ENCODE assay signal across 14 mouse cellular contexts in the genomic region with DNA sequence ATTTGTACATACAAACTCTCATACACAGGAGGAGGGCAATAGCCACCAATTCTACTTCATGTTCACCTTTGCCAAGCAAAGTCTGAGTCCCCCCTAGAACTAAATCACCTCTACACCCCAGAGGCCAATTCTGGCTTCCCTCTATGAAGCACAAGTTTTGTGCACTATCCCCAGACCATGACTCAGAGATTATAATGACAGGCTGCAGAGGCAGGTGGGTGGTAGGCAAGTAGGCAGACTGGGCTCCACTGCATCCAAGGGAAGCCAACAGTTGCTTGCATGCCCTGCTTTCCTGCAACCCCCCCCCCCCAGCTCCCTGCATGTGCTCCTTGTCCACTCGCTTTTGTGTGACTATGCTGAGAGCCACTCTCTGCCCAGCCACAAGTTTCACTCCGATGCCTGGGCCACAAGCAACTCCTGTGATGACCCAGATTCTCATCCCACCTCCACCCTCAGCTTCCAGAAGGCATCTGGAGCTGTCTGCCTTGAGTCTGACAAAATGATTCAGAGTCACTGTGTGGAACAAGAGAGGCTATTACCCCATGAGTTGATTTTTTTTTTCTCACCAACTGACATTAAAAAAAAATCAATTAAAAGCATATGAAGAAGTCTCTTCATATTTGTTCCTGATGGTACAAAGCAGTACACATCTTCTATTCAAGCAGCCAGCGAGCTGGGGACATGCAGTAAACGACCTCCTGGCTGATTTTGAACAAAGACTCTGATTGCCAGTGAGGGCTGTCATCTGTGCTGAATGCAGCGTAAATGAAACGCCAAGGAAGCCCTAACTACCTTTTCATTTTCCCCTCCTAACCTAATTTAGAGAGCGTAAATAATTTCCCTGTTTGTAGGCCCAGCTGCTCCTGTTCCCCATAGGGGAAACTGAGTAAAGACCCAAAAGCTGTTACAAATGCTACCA.
A peak's percentile ranks its signal among the peaks of the same experiment; 100 is the strongest.
DNase-seq lines count a peak whose midpoint lies in the region; ATAC-seq lines count a peak whose summit lies in the region.
"Had no signal": no experiment of that assay in that cellular context is flagged by ENCODE, and none has a peak within 500 bp of the region (broad histone marks: within the 10 kb centered on the region; RNA-seq: fewer than 3 reads in every experiment).

No protein-coding gene starts in this region.

- no peaks in the 10 kb centered on the region for H3K36me3 ChIP-seq in embryonic facial prominence, embryonic 14.5 days (ENCODE audit: control insufficient read depth, insufficient read depth, low read length)
- H3K36me3 ChIP-seq in embryonic facial prominence, embryonic 10.5 days (replicated peaks) = no peaks in the 10 kb centered on the region
- H3K36me3 ChIP-seq in forebrain, embryonic 13.5 days (ENCODE audit: poor library complexity, severe bottlenecking) = no peaks in the 10 kb centered on the region
- H3K36me3 ChIP-seq in hindbrain, embryonic 16.5 days (ENCODE audit: control insufficient read depth, insufficient read depth, low read length) = no peaks in the 10 kb centered on the region

- peak; percentile 17 for DNase-seq in embryonic facial prominence, embryonic 14.5 days (ENCODE audit: low spot score)
- no peak for DNase-seq in embryonic facial prominence, embryonic 10.5 days (ENCODE audit: low spot score)
- peak; percentile 12 to 19 for DNase-seq in left cerebral cortex, postnatal 14 days (ENCODE audit: low spot score in 2 of 2)
- DNase-seq in left cerebral cortex, adult 11 months (ENCODE audit: low spot score) = no peak
- no peak for DNase-seq in cerebellum, adult 11-12 months
- DNase-seq in natural killer cell, adult 2 months (ENCODE audit: low spot score in 2 of 2) = no peak
- DNase-seq: adrenal gland, adult 8-10 months; heart, postnatal 10 days; kidney, postnatal 25 days; lung, postnatal 36 days; thymus, postnatal 25 days had no signal

- no peak overlapping the region for H3K4me3 ChIP-seq in embryonic facial prominence, embryonic 14.5 days (ENCODE audit: low read depth, low read length)
- H3K4me3 ChIP-seq in embryonic facial prominence, embryonic 10.5 days = no peak overlapping the region
- H3K4me3 ChIP-seq in forebrain, embryonic 13.5 days = no peak overlapping the region
- H3K4me3 ChIP-seq in hindbrain, embryonic 16.5 days (ENCODE audit: low read length) = no peak overlapping the region

- intact Hi-C loops in left cerebral cortex, postnatal 14 days (cut with DNase I) = no loop called here

- no peak overlapping the region for H3K4me2 ChIP-seq in embryonic facial prominence, embryonic 14.5 days (ENCODE audit: low read depth, low read length)
- no peak overlapping the region for H3K4me2 ChIP-seq in forebrain, embryonic 13.5 days
- no peak overlapping the region for H3K4me2 ChIP-seq in hindbrain, embryonic 16.5 days (ENCODE audit: low read length)

- H3K4me1 ChIP-seq in embryonic facial prominence, embryonic 14.5 days (ENCODE audit: control insufficient read depth, insufficient read depth, low read length) = no peaks in the 10 kb centered on the region
- H3K4me1 ChIP-seq in embryonic facial prominence, embryonic 10.5 days = no peaks in the 10 kb centered on the region
- peaks cover 25% of the 10 kb centered on the region for H3K4me1 ChIP-seq in forebrain, embryonic 13.5 days
- H3K4me1 ChIP-seq in hindbrain, embryonic 16.5 days (ENCODE audit: control insufficient read depth, insufficient read depth, low read depth, low read length) = peaks cover 5% of the 10 kb centered on the region

- H3K27me3 ChIP-seq in embryonic facial prominence, embryonic 14.5 days (replicated peaks; ENCODE audit: control insufficient read depth, insufficient read depth, low read length) = no peaks in the 10 kb centered on the region
- no peaks in the 10 kb centered on the region for H3K27me3 ChIP-seq in embryonic facial prominence, embryonic 10.5 days (replicated peaks; ENCODE audit: low read depth, poor library complexity, severe bottlenecking)
- H3K27me3 ChIP-seq in forebrain, embryonic 13.5 days = no peaks in the 10 kb centered on the region
- H3K27me3 ChIP-seq in hindbrain, embryonic 16.5 days (replicated peaks; ENCODE audit: control insufficient read depth, insufficient read depth, low read length) = no peaks in the 10 kb centered on the region

- H3K27ac ChIP-seq in embryonic facial prominence, embryonic 14.5 days (replicated peaks; ENCODE audit: low read depth, low read length) = no peak overlapping the region
- no peak overlapping the region for H3K27ac ChIP-seq in embryonic facial prominence, embryonic 10.5 days (replicated peaks)
- H3K27ac ChIP-seq in forebrain, embryonic 13.5 days = peak overlapping the region; percentile 68
- H3K27ac ChIP-seq in hindbrain, embryonic 16.5 days (ENCODE audit: low read depth, low read length) = peak overlapping the region; percentile 19; the same call in 1 of the 2 replicates

- no peaks in the 10 kb centered on the region for H3K9me3 ChIP-seq in embryonic facial prominence, embryonic 14.5 days (ENCODE audit: control insufficient read depth, low read length)
- H3K9me3 ChIP-seq in embryonic facial prominence, embryonic 10.5 days = no peaks in the 10 kb centered on the region
- no peaks in the 10 kb centered on the region for H3K9me3 ChIP-seq in forebrain, embryonic 13.5 days (replicated peaks)
- H3K9me3 ChIP-seq in hindbrain, embryonic 16.5 days (ENCODE audit: control insufficient read depth, low read length) = no peaks in the 10 kb centered on the region

- WGBS in embryonic facial prominence, embryonic 14.5 days = 47% methylated on average over 7 of the region's 7 CpGs
- 50% methylated on average over 7 of the region's 7 CpGs for WGBS in embryonic facial prominence, embryonic 10.5 days
- 20% methylated on average over 7 of the region's 7 CpGs for WGBS in forebrain, embryonic 13.5 days
- WGBS in hindbrain, embryonic 16.5 days = 24% methylated on average over 7 of the region's 7 CpGs

- H3K9ac ChIP-seq in embryonic facial prominence, embryonic 14.5 days (ENCODE audit: low read depth, low read length) = no peak overlapping the region
- H3K9ac ChIP-seq in forebrain, embryonic 13.5 days = no peak overlapping the region; the same call in 1 of the 2 replicates
- no peak overlapping the region for H3K9ac ChIP-seq in hindbrain, embryonic 16.5 days (ENCODE audit: low read depth, low read length)

- no peak for ATAC-seq in embryonic facial prominence, embryonic 14.5 days (ENCODE audit: low read depth)
- 0 out of 2 replicates have a peak, but pooled peaks have one; percentile 48 for ATAC-seq in forebrain, embryonic 13.5 days
- ATAC-seq in hindbrain, embryonic 16.5 days = 0 out of 2 replicates have a peak, but pooled peaks have one; percentile 27
- ATAC-seq: intestine, embryonic 16.5 days had no signal

Comparison
In these comparisons a context has a peak if more than half of its experiments do, and no peak if none do; other contexts are left out.
1. DNase-seq: peak in embryonic facial prominence, embryonic 14.5 days (single experiment) and left cerebral cortex, postnatal 14 days (2 of 2); none in embryonic facial prominence, embryonic 10.5 days (single experiment), left cerebral cortex, adult 11 months (single experiment), cerebellum, adult 11-12 months (single experiment) and natural killer cell, adult 2 months (0 of 2).
2. H3K27ac ChIP-seq: peak in forebrain, embryonic 13.5 days (single experiment) and hindbrain, embryonic 16.5 days (single experiment); none in embryonic facial prominence, embryonic 14.5 days (single experiment) and embryonic facial prominence, embryonic 10.5 days (single experiment).